Mouse (Mus musculus) embryonic facial prominence, embryonic 15.5 days (tissue): ENCODE data around the gene Kcnn1. TPM values are rescaled to one million over a fixed set of nuclear protein-coding genes. Genes with fewer than 3 reads are reported as not detected.

ENCODE experiments used
- ATAC-seq: fragments of 200-750 bp; cut with Nextera tagmentation; 2 replicates; pipeline ENCODE4 v1.8.0; 2017; ENCODE audit warnings: low read depth, moderate TSS enrichment; ENCODE audit not compliant: insufficient number of reproducible peaks, low FRiP score, low TSS enrichment
- H3K27ac ChIP-seq: fragments of 300-500 bp; sonication (generic); replicated peaks from 2 replicates; pipeline ENCODE4 v1.5.1; 2015; ENCODE audit warnings: mild to moderate bottlenecking, inconsistent platforms
- H3K27me3 ChIP-seq: fragments of 300-500 bp; sonication (generic); 2 replicates; pipeline ENCODE4 v1.6.1; 2015; ENCODE audit warnings: inconsistent platforms
- H3K36me3 ChIP-seq: fragments of 300-500 bp; sonication (generic); 2 replicates; pipeline ENCODE4 v1.6.1; 2015; ENCODE audit warnings: mild to moderate bottlenecking, inconsistent platforms
- H3K4me1 ChIP-seq: fragments of 300-500 bp; sonication (generic); 2 replicates; pipeline ENCODE4 v1.6.1; 2015; ENCODE audit warnings: inconsistent platforms
- H3K4me2 ChIP-seq: fragments of 300-500 bp; sonication (generic); replicated peaks from 2 replicates; pipeline ENCODE4 v1.6.1; 2015; ENCODE audit warnings: mild to moderate bottlenecking, inconsistent platforms
- H3K4me3 ChIP-seq: fragments of 300-500 bp; sonication (generic); replicated peaks from 2 replicates; pipeline ENCODE4 v1.5.1; 2015; ENCODE audit warnings: mild to moderate bottlenecking, inconsistent platforms
- H3K9ac ChIP-seq: fragments of 300-500 bp; sonication (generic); 2 replicates; pipeline ENCODE4 v1.6.1; 2015; ENCODE audit warnings: inconsistent platforms
- H3K9me3 ChIP-seq: fragments of 300-500 bp; sonication (generic); replicated peaks from 2 replicates; pipeline ENCODE4 v1.6.1; 2016; ENCODE audit warnings: inconsistent platforms
- WGBS: fragments of 180-500 bp; shearing (Covaris S2); methylation state at CpG from one replicate; pipeline ENCODE4 v1.1.7; 2015; 5-methylcytosine and 5-hydroxymethylcytosine counted together
- polyA plus RNA-seq: library from polyadenylated mRNA; unstranded; fragments of >200 nt; fragmentation: Nextera tagmentation; extraction: Ambion mirVana; gene quantifications from 2 replicates; pipeline ENCODE4 v1.2.1, GENCODE M21; 2015

Gene Kcnn1
- polyA plus RNA-seq, 1 experiment from 2014 or later = 5.6 TPM

DNA sequence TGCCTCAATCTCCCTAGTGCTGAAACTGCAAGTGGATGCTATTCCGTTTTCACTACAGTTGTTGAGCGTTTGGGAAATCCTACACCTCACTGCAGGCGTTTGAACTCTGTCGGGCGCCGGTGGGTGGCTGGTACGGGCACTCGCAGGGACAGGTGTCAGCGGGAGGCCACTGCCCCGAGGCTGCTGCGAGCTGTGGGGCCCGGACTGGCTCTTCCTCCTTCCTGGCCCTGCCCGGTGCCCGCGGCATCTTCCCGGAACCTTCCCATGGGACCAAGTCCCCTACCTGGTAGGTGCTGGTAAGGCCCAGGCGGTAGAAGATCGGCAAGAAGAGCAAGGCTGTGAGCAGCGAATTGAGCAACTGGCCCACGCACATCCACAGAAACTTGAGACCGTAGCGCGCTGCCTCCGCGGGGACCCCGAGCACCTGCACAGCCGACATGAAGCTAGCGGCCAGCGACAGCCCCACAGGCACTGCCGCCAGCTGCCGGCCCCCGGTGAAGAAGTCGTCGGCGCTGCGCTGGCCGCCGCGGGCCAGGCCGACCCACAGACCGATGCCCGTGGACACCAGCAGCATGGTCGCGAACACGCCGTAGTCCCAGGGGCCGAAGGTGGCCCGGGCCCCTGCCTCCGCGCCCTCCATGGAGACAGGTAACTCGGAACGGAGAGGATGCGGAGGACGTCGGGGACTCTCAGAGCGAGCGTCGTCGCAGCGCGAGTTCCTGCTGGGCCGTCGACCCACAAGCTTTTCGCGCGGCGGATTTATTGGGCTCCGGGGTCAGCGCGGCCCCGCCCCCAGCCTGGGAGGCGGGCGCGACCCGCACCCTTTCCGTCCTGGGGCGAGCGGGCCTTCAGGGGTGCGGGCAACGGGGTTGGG is 29.2 kb upstream of the Kcnn1 start, which contains the start of gene Slc5a5:
Slc5a5 (minus strand) TSS at position 736 of the 874 bp plus-strand sequence.
- H3K36me3 ChIP-seq = peaks cover 20% of the 10 kb centered on the region
- H3K4me1 ChIP-seq = peaks cover 37% of the 10 kb centered on the region
- H3K4me3 ChIP-seq = peak within 1 kb of the TSS; percentile 26
- no peak within 1 kb of the TSS for H3K9ac ChIP-seq
- no peak for ATAC-seq
- no peak within 1 kb of the TSS for H3K27ac ChIP-seq
- 2% methylated on average over 80 of the region's 80 CpGs for WGBS
- peaks cover 49% of the 10 kb centered on the region for H3K27me3 ChIP-seq
- H3K4me2 ChIP-seq = peak within 1 kb of the TSS; percentile 44
- H3K9me3 ChIP-seq = no peaks in the 10 kb centered on the region

DNA sequence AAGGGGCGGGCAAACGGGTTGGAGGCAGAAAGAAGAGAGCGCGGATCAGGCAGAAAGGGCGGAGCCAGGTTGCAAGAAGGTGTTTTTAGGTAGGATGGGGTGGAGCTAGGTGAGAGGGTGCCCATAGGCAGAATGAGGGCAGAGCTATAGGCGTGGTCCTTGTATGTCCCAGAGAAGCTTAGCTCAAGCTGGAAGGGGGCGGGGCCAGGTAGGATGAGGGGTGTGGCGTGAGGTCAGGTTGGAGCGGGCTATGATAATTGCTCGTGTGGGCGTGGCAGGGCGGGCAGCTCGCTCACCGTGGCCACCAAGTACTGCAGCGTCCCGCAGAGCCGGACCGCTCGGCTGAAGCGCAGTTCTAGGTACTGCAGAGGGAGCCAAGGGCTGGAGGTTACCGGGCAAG is 28.3 kb upstream of the Kcnn1 start:
- Histone ChIP-seq H3K4me1 (peaks cover 35% of the 10 kb centered on the region), H3K36me3 (peaks cover 20% of the 10 kb centered on the region), H3K9me3 (no peaks in the 10 kb centered on the region), H3K27ac (no peak overlapping the region), H3K4me2 (peak overlapping the region; percentile 44), H3K4me3 (peak overlapping the region; percentile 26), H3K9ac (no peak overlapping the region), H3K27me3 (peaks cover 49% of the 10 kb centered on the region)
- 0 out of 2 replicates have a peak, but pooled peaks have one; percentile 30 for ATAC-seq
- 3% methylated on average over 21 of the region's 21 CpGs for WGBS

DNA sequence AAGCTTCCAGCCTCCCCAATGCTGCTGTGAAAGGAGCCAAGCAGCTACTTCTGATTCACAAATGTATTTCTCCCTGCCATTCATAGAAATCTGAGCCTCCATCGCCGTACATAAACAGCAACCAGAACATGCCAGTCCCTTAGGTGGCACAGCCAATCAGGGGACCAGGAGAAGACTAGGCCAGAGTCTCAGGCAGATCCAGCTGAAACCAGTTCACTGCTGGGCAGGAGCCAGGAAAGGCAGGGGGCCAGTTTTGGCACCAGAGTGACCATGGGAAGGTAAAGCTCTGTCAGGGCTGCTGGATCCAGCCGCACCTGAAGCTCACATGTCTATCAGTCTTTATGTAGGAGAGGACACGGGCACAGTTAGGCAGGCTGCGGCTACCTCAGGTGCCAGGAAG is 27.6 kb upstream of the Kcnn1 start:
- Histone ChIP-seq H3K27ac (no peak overlapping the region), H3K4me1 (peaks cover 28% of the 10 kb centered on the region), H3K4me2 (no peak overlapping the region), H3K36me3 (peaks cover 19% of the 10 kb centered on the region), H3K9ac (no peak overlapping the region), H3K4me3 (no peak overlapping the region), H3K9me3 (no peaks in the 10 kb centered on the region), H3K27me3 (peaks cover 49% of the 10 kb centered on the region)
- 89% methylated on average over 5 of the region's 5 CpGs for WGBS
- no peak for ATAC-seq

DNA sequence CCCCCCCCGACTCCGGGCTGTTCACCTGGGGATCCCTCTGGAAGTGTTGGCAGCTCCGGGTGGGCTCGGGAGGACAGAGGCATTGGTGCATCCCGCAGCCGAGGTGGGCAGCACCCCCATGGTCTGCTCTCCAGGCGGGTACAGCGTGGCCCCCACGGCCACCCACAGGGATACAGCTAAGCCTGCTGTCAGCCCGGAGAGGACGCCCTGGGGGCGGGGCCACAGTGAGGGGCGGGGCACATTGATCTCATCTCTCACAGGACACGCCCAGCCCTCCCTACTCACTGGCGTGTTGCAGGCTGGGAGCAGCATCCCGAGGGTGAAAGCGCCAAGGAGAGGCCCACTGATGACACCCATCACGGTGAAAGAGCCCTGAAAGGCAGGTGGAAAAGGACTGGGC is 24.6 kb upstream of the Kcnn1 start:
- peaks cover 21% of the 10 kb centered on the region for H3K4me1 ChIP-seq
- WGBS = 5% methylated on average over 18 of the region's 18 CpGs
- H3K36me3 ChIP-seq = no peaks in the 10 kb centered on the region
- H3K9ac ChIP-seq = no peak overlapping the region
- H3K27me3 ChIP-seq = peaks cover 26% of the 10 kb centered on the region
- no peak overlapping the region for H3K4me3 ChIP-seq
- ATAC-seq = no peak
- H3K4me2 ChIP-seq = no peak overlapping the region
- no peaks in the 10 kb centered on the region for H3K9me3 ChIP-seq
- no peak overlapping the region for H3K27ac ChIP-seq

DNA sequence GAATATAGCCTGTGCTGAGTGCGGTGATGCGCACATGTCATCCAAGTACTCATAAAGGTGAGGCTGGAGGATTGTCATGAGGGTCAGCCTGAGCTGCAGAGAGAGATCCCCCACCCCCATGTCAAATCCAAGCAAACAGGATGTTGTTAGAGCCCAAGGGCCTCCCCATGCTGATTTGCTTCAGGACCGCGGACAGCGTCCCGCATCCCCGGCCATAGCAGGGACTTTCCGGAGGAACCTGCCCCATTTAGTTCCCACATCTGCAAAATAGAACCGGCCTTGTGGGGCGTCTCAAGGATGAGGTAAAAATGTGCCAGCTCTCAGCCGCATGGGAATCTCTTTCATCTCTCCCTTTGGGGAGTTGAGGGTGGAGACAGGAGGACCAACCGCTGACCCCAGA is 22.6 kb upstream of the Kcnn1 start:
- no peak overlapping the region for H3K27ac ChIP-seq
- no peak overlapping the region for H3K9ac ChIP-seq
- 14% methylated on average over 12 of the region's 12 CpGs for WGBS
- H3K27me3 ChIP-seq = peaks cover 6% of the 10 kb centered on the region
- no peaks in the 10 kb centered on the region for H3K36me3 ChIP-seq
- no peak overlapping the region for H3K4me2 ChIP-seq
- no peak for ATAC-seq
- no peak overlapping the region for H3K4me3 ChIP-seq
- no peaks in the 10 kb centered on the region for H3K9me3 ChIP-seq
- H3K4me1 ChIP-seq = peaks cover 7% of the 10 kb centered on the region; the same call in 1 of the 2 replicates

DNA sequence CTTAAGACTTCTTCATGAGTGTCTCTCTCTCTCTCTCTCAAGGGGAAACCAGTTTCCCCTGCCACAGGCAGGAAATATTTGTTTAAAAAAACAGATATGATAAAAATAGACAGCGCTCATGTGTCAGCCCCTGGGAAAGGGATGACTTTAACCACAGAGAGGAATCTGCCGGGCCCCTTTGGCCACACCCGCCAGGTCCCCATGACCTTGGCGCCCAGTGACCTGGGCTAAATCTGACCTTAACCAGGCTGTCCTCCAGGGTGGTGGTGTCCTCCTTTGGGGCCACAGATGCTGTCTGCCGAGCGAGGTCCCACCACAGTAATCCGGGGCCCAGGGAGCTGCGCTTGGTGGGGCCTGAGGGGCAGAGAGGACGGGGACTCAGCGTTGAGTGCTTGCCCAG is 21.6 kb upstream of the Kcnn1 start:
- Histone ChIP-seq H3K4me2 (no peak overlapping the region), H3K4me3 (no peak overlapping the region), H3K27ac (no peak overlapping the region), H3K27me3 (no peaks in the 10 kb centered on the region; the same call in 1 of the 2 replicates), H3K36me3 (no peaks in the 10 kb centered on the region), H3K9me3 (no peaks in the 10 kb centered on the region), H3K9ac (no peak overlapping the region), H3K4me1 (peaks cover 16% of the 10 kb centered on the region)
- no peak for ATAC-seq
- 76% methylated on average over 10 of the region's 10 CpGs for WGBS

DNA sequence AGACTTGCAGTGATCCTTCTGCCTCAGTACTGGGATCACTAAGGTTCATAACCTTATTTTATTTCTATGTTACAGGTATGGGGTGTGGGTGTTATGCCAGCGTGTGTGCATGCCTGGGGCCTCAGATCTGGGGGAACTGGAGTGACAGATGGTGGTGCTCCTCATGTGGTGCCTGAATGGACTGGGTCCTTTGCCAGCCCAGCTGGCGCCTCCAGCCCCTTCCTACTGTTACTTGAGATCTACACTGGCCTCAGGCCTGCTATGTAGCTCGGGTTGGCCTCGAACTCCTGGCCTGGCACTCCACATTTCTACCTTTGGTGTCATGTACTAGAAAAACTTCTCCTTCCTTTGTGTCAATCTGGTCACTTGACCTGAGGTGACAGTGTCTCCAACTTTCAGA is 21.1 kb upstream of the Kcnn1 start:
- no peaks in the 10 kb centered on the region for H3K36me3 ChIP-seq
- H3K9ac ChIP-seq = no peak overlapping the region
- no peaks in the 10 kb centered on the region for H3K9me3 ChIP-seq
- H3K4me2 ChIP-seq = no peak overlapping the region
- H3K4me3 ChIP-seq = no peak overlapping the region
- 88% methylated on average over 4 of the region's 4 CpGs for WGBS
- no peaks in the 10 kb centered on the region; the same call in none of the 2 replicates for H3K27me3 ChIP-seq
- no peak overlapping the region for H3K27ac ChIP-seq
- no peak for ATAC-seq
- peaks cover 20% of the 10 kb centered on the region for H3K4me1 ChIP-seq

DNA sequence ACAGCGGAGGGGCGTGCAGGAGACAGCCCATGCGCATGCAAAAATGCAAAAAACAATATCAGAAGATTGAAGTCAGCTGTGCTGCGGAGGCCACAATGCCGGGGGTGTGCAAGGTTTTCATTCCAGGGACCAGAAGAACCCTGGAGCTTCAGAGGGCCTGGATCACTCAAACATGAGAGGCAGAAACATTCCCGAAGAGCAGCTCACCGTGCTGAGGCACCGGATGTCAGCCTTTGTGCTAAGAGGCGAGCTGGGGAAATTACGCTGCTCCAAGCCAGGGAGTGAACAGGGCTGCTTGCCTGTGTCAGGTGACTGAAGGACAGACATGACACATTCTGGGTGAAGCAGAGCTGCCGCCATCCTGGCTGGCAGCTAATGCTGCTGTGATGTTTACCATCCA is 17.5 kb upstream of the Kcnn1 start:
- Histone ChIP-seq H3K4me2 (no peak overlapping the region), H3K27me3 (no peaks in the 10 kb centered on the region; the same call in none of the 2 replicates), H3K4me1 (peaks cover 16% of the 10 kb centered on the region), H3K9ac (no peak overlapping the region), H3K4me3 (no peak overlapping the region), H3K27ac (peak overlapping the region; percentile 69), H3K36me3 (no peaks in the 10 kb centered on the region), H3K9me3 (no peaks in the 10 kb centered on the region)
- WGBS = 13% methylated on average over 11 of the region's 11 CpGs
- no peak for ATAC-seq

DNA sequence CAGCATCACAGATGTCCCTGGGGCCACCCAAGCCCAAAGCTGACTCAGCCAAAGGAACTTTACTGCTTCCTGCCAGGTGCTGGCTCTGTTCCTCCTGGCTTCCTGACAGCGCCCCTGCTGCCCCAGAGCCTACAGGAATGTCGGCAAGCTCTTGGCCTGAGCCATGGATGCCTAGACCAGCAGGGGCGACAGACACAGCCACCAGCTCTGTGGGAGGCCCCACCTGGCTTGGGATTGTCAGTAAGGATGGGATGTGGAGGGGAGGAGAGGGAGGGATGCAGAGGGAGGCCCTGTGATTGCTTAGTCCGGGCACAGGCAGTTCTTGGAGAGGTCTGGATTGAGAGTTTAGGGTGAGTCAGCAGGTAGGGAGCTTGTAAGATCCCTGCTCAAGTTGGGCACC is 17.1 kb upstream of the Kcnn1 start:
- peak overlapping the region; percentile 69 for H3K27ac ChIP-seq
- H3K9ac ChIP-seq = no peak overlapping the region
- H3K4me2 ChIP-seq = no peak overlapping the region
- peak; percentile 37; the same call in 1 of the 2 replicates for ATAC-seq
- peaks cover 16% of the 10 kb centered on the region for H3K4me1 ChIP-seq
- no peaks in the 10 kb centered on the region for H3K36me3 ChIP-seq
- H3K27me3 ChIP-seq = no peaks in the 10 kb centered on the region; the same call in none of the 2 replicates
- 4% methylated on average over 4 of the region's 4 CpGs for WGBS
- no peaks in the 10 kb centered on the region for H3K9me3 ChIP-seq
- no peak overlapping the region for H3K4me3 ChIP-seq

DNA sequence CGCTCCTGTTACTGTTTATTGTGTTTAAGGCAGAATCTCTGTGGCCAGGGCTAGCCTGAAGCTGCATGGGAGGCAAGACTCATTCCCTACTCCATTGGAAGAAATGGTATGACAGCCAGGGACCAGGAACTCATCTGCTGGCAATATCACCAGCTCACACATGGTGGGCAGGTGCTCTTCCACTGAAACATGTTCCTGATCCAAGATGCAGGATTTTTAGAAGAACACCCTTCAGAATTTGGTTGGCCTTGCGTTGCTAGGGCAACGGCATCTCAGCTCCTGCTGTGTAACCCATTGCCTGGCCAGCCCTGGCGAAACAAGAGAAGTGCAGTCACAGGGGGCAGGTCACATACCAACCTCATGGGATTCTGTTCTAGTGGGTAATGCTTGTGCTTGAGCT is 16.4 kb upstream of the Kcnn1 start:
- no peak overlapping the region for H3K4me2 ChIP-seq
- 50% methylated on average over 4 of the region's 4 CpGs for WGBS
- H3K27me3 ChIP-seq = no peaks in the 10 kb centered on the region; the same call in none of the 2 replicates
- no peak overlapping the region for H3K4me3 ChIP-seq
- H3K36me3 ChIP-seq = no peaks in the 10 kb centered on the region
- H3K27ac ChIP-seq = no peak overlapping the region
- H3K9me3 ChIP-seq = no peaks in the 10 kb centered on the region
- no peak for ATAC-seq
- H3K4me1 ChIP-seq = peaks cover 16% of the 10 kb centered on the region
- H3K9ac ChIP-seq = no peak overlapping the region

DNA sequence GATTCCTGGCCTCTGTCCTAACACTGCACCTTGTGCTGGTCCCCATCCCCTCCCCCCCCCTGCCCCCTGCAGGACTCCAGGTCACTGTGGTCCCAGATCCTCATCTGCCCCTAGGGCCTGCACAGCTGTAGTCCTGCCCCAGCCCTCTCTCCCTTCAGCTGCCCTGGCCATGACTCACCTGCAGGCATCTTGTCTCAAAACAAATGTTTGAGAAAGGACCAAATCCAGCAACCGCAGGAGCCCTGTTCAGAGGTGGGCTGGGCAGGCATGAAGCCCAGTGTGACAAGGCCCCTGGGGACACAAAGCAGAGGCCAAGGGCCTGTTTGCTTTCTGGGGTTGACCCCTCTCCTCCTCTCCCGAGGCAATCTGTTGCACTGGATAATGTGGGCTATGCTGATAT is 15.1 kb upstream of the Kcnn1 start:
- WGBS = 40% methylated on average over 2 of the region's 2 CpGs
- H3K27ac ChIP-seq = no peak overlapping the region
- no peaks in the 10 kb centered on the region for H3K9me3 ChIP-seq
- no peak overlapping the region for H3K4me3 ChIP-seq
- no peaks in the 10 kb centered on the region for H3K36me3 ChIP-seq
- no peak overlapping the region for H3K9ac ChIP-seq
- no peak overlapping the region for H3K4me2 ChIP-seq
- H3K27me3 ChIP-seq = no peaks in the 10 kb centered on the region; the same call in none of the 2 replicates
- peaks cover 16% of the 10 kb centered on the region for H3K4me1 ChIP-seq
- no peak for ATAC-seq
